Mouse (Mus musculus) limb, embryonic 12.5 days (tissue): ENCODE measurements around the gene Gm6993. TPM values are rescaled to one million over a fixed set of nuclear protein-coding genes. Genes with fewer than 3 reads are reported as not detected.

Experiments
- ATAC-seq: fragments of 200-750 bp; cut with Nextera tagmentation; 2 replicates; pipeline ENCODE4 v1.8.0; 2017; ENCODE audit warnings: low read depth, moderate TSS enrichment; ENCODE audit not compliant: insufficient number of reproducible peaks, insufficient read depth, low FRiP score, low TSS enrichment
- H3K27ac ChIP-seq: fragments of 300-500 bp; sonication (generic); 2 replicates; pipeline ENCODE4 v1.5.1; 2016; ENCODE audit warnings: mild to moderate bottlenecking, moderate library complexity
- H3K27me3 ChIP-seq: fragments of 300-500 bp; sonication (generic); 2 replicates; pipeline ENCODE4 v1.6.1; 2016; ENCODE audit warnings: mild to moderate bottlenecking, moderate library complexity
- H3K36me3 ChIP-seq: fragments of 300-500 bp; sonication (generic); 2 replicates; pipeline ENCODE4 v1.6.1; 2016; ENCODE audit warnings: mild to moderate bottlenecking, moderate library complexity
- H3K4me1 ChIP-seq: fragments of 300-500 bp; sonication (generic); replicated peaks from 2 replicates; pipeline ENCODE4 v1.6.1; 2016
- H3K4me2 ChIP-seq: fragments of 300-500 bp; sonication (generic); 2 replicates; pipeline ENCODE4 v1.6.1; 2016; ENCODE audit warnings: mild to moderate bottlenecking, moderate library complexity
- H3K4me3 ChIP-seq: fragments of 300-500 bp; sonication (generic); replicated peaks from 2 replicates; pipeline ENCODE4 v1.5.1; 2016; ENCODE audit warnings: mild to moderate bottlenecking
- H3K9ac ChIP-seq: fragments of 300-500 bp; sonication (generic); replicated peaks from 2 replicates; pipeline ENCODE4 v1.6.1; 2016; ENCODE audit warnings: mild to moderate bottlenecking, moderate library complexity
- H3K9me3 ChIP-seq: fragments of 300-500 bp; sonication (generic); 2 replicates; pipeline ENCODE4 v1.6.1; 2016; ENCODE audit warnings: mild to moderate bottlenecking, moderate library complexity
- WGBS: fragments of 180-500 bp; shearing (Covaris S2); methylation state at CpG from one replicate; pipeline ENCODE4 v1.1.7; 2016; 5-methylcytosine and 5-hydroxymethylcytosine counted together
- polyA plus RNA-seq: library from polyadenylated mRNA; unstranded; fragments of >200 nt; fragmentation: Nextera tagmentation; extraction: Ambion mirVana; gene quantifications from 2 replicates; pipeline ENCODE4 v1.2.1, GENCODE M21; 2016

Gene Gm6993
- polyA plus RNA-seq, 1 experiment from 2014 or later, result not detected

GRCm38 (mm10) chr12:31239798-31240197 is 772 bp upstream of the Gm6993 start:
- no peak overlapping the region for H3K9ac ChIP-seq
- H3K27ac ChIP-seq, result no peak overlapping the region
- no peaks in the 10 kb centered on the region for H3K36me3 ChIP-seq
- no peak overlapping the region for H3K4me2 ChIP-seq
- H3K4me1 ChIP-seq, result peaks cover 12% of the 10 kb centered on the region
- 51% methylated on average over 4 of the region's 4 CpGs for WGBS
- no peaks in the 10 kb centered on the region for H3K27me3 ChIP-seq
- H3K4me3 ChIP-seq, result no peak overlapping the region
- ATAC-seq, result no peak
- no peaks in the 10 kb centered on the region for H3K9me3 ChIP-seq

GRCm38 (mm10) chr12:31241595-31242342 is 1.2 kb downstream of the Gm6993 start:
- no peak overlapping the region for H3K4me3 ChIP-seq
- peaks cover 7% of the 10 kb centered on the region for H3K4me1 ChIP-seq
- H3K9ac ChIP-seq, result no peak overlapping the region
- 74% methylated on average over 6 of the region's 6 CpGs for WGBS
- no peak overlapping the region for H3K4me2 ChIP-seq
- no peaks in the 10 kb centered on the region for H3K9me3 ChIP-seq
- no peaks in the 10 kb centered on the region for H3K36me3 ChIP-seq
- H3K27ac ChIP-seq, result no peak overlapping the region
- peak; percentile 37; the same call in 1 of the 2 replicates for ATAC-seq
- no peaks in the 10 kb centered on the region; the same call in 1 of the 2 replicates for H3K27me3 ChIP-seq

DNA sequence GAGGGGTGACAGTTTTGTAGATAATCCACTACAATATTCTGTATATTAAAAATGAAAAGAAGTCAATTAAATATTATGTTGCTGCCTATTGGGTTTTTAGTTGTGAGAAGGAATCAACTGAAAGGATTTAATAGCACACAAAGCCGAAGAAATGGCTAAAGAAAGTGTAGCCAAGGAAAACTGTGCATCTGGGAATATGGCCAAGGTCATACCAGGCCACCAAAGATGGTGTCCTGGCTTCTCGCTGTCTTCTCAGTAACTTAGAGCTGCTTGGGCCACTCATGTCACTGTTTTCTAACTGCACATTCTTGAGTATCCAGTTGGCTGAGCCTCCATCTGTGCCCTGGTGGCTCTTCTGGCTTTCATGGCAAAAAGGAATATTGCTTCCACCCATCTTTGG is 3.4 kb downstream of the Gm6993 start:
- ATAC-seq, result no peak
- 90% methylated on average over 2 of the region's 2 CpGs for WGBS
- Histone ChIP-seq H3K4me2 (no peak overlapping the region), H3K27me3 (no peaks in the 10 kb centered on the region; the same call in 1 of the 2 replicates), H3K9ac (no peak overlapping the region), H3K9me3 (no peaks in the 10 kb centered on the region), H3K4me1 (peaks cover 3% of the 10 kb centered on the region), H3K27ac (no peak overlapping the region), H3K36me3 (no peaks in the 10 kb centered on the region), H3K4me3 (no peak overlapping the region)

- H3K4me1 ChIP-seq, result peaks cover 3% of the 10 kb centered on the region
- H3K9me3 ChIP-seq, result no peaks in the 10 kb centered on the region
- no peaks in the 10 kb centered on the region for H3K36me3 ChIP-seq
- H3K27me3 ChIP-seq, result no peaks in the 10 kb centered on the region; the same call in 1 of the 2 replicates
- H3K9ac ChIP-seq, result no peak overlapping the region
- WGBS, result 64% methylated on average over 3 of the region's 3 CpGs
- no peak for ATAC-seq
- H3K4me3 ChIP-seq, result no peak overlapping the region
- no peak overlapping the region for H3K4me2 ChIP-seq
- H3K27ac ChIP-seq, result no peak overlapping the region
Measured at GRCm38 (mm10) chr12:31244691-31245090, 4.1 kb downstream of the Gm6993 start.

- no peaks in the 10 kb centered on the region; the same call in none of the 2 replicates for H3K27me3 ChIP-seq
- H3K4me1 ChIP-seq, result peaks cover 3% of the 10 kb centered on the region
- H3K9ac ChIP-seq, result no peak overlapping the region
- no peak overlapping the region for H3K4me3 ChIP-seq
- H3K9me3 ChIP-seq, result no peaks in the 10 kb centered on the region
- H3K4me2 ChIP-seq, result no peak overlapping the region
- no peaks in the 10 kb centered on the region for H3K36me3 ChIP-seq
- H3K27ac ChIP-seq, result no peak overlapping the region
- ATAC-seq, result no peak
- 69% methylated on average over 3 of the region's 3 CpGs for WGBS
Measured at GRCm38 (mm10) chr12:31246153-31246552, 5.6 kb downstream of the Gm6993 start.

- Histone ChIP-seq H3K9me3 (no peaks in the 10 kb centered on the region), H3K27me3 (no peaks in the 10 kb centered on the region; the same call in none of the 2 replicates), H3K4me2 (no peak overlapping the region), H3K27ac (no peak overlapping the region), H3K9ac (no peak overlapping the region), H3K36me3 (no peaks in the 10 kb centered on the region), H3K4me3 (no peak overlapping the region), H3K4me1 (peaks cover 3% of the 10 kb centered on the region)
- 52% methylated on average over 3 of the region's 3 CpGs for WGBS
- no peak for ATAC-seq
Measured at GRCm38 (mm10) chr12:31246615-31247014, 6.0 kb downstream of the Gm6993 start.

- 23% methylated on average over 3 of the region's 3 CpGs for WGBS
- Histone ChIP-seq H3K27me3 (no peaks in the 10 kb centered on the region; the same call in none of the 2 replicates), H3K9me3 (no peaks in the 10 kb centered on the region), H3K36me3 (no peaks in the 10 kb centered on the region), H3K27ac (no peak overlapping the region), H3K4me1 (peaks cover 3% of the 10 kb centered on the region), H3K4me2 (no peak overlapping the region), H3K4me3 (no peak overlapping the region), H3K9ac (no peak overlapping the region)
- ATAC-seq, result no peak
Measured at GRCm38 (mm10) chr12:31248165-31248564, 7.6 kb downstream of the Gm6993 start.

- Histone ChIP-seq H3K36me3 (no peaks in the 10 kb centered on the region), H3K27me3 (no peaks in the 10 kb centered on the region; the same call in none of the 2 replicates), H3K4me2 (no peak overlapping the region), H3K4me1 (peaks cover 3% of the 10 kb centered on the region), H3K4me3 (no peak overlapping the region), H3K9me3 (no peaks in the 10 kb centered on the region), H3K27ac (no peak overlapping the region), H3K9ac (no peak overlapping the region)
- ATAC-seq, result no peak
- WGBS, result 25% methylated on average over 10 of the region's 10 CpGs
Measured at GRCm38 (mm10) chr12:31248681-31249080, 8.1 kb downstream of the Gm6993 start.

DNA sequence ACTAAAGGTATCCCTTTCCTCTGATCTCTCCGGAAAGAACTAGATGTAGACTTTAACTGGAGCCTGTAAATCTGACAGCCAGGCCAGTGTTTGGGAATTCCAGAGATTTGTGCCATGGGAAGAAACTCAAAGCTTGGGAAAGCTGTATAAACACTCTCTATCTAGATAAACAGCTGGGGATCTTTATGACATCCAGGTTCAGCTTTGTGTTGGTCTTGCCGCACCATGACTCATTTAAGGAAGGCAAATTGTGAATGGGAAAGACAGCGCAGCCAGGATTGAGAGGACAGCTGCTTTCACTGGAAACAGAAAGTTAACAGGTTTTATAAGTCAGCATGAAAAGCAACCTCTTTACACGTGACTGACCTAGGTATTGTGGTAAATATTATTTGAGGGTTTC is 11.7 kb downstream of the Gm6993 start:
- H3K4me2 ChIP-seq, result no peak overlapping the region
- no peak overlapping the region for H3K9ac ChIP-seq
- H3K4me1 ChIP-seq, result peaks cover 3% of the 10 kb centered on the region
- H3K9me3 ChIP-seq, result no peaks in the 10 kb centered on the region
- no peaks in the 10 kb centered on the region; the same call in 1 of the 2 replicates for H3K27me3 ChIP-seq
- no peak overlapping the region for H3K27ac ChIP-seq
- ATAC-seq, result no peak
- no peak overlapping the region for H3K4me3 ChIP-seq
- 34% methylated on average over 4 of the region's 4 CpGs for WGBS
- H3K36me3 ChIP-seq, result no peaks in the 10 kb centered on the region

DNA sequence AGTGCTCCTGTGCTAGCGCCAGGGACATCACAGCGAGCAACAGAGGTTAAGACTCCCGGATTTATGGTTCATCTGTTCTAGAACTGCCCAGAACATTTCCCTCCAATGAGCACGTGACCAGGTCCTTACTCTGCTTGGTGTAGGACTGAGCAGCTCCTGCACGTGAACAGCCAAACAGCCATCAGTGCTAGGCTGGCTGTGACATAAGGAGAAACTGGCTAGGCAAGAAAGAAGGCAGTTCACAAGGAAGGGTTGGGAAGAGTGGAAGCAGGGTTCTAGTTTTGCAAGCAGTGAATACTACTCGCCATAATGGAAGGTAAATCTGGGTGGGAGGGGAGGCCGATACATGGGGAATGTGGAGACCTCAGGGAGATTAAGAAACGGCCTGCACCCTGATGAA is 14.4 kb downstream of the Gm6993 start:
- Histone ChIP-seq H3K4me1 (no peaks in the 10 kb centered on the region), H3K9me3 (no peaks in the 10 kb centered on the region), H3K27me3 (no peaks in the 10 kb centered on the region; the same call in 1 of the 2 replicates), H3K4me3 (no peak overlapping the region), H3K9ac (no peak overlapping the region), H3K4me2 (no peak overlapping the region), H3K36me3 (no peaks in the 10 kb centered on the region), H3K27ac (no peak overlapping the region)
- 79% methylated on average over 8 of the region's 8 CpGs for WGBS
- ATAC-seq, result no peak

GRCm38 (mm10) chr12:31256121-31256903 is 15.7 kb downstream of the Gm6993 start:
- Histone ChIP-seq H3K36me3 (no peaks in the 10 kb centered on the region), H3K27ac (no peak overlapping the region), H3K9ac (no peak overlapping the region), H3K4me1 (no peaks in the 10 kb centered on the region), H3K9me3 (no peaks in the 10 kb centered on the region), H3K27me3 (no peaks in the 10 kb centered on the region), H3K4me2 (no peak overlapping the region), H3K4me3 (no peak overlapping the region)
- WGBS, result 66% methylated on average over 9 of the region's 9 CpGs
- no peak for ATAC-seq
